Mouse (Mus musculus): ENCODE data around the gene Adgrg2. TPM values are rescaled to one million over a fixed set of nuclear protein-coding genes. Genes with fewer than 3 reads are reported as not detected.

Adgrg2 gene
- total and polyA plus RNA-seq, 2 experiments from 2014 or later = 1.8 to 2.7 TPM

DNA sequence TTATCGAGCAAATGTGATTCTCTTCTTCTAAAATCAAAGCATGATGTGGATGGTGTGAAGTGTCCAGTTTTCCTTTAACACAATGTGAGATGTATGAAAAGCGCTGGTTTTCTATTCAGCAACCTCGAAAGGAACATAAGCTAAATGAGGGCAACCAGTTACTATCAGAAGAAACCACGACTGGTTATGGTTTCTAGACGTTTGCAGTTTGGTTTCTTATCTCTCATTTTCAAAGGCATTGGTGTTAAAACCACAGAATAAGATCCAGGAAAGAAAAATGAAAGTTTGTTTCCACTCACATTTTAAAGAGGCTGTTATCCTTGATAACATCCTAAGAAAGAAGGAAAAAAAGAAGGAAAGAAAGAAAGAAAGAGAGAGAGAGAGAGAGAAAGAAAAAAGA lies 106.0 kb downstream of the Adgrg2 start:
- ATAC-seq (no peak), DNase-seq (ENCODE audit: low spot score) (no peak)
- H3K4me1 ChIP-seq (ENCODE audit: insufficient read depth, low read length) = no peaks in the 10 kb centered on the region
- no peak overlapping the region for H3K4me3 ChIP-seq (ENCODE audit: low read length)
- no peaks in the 10 kb centered on the region for H3K27me3 ChIP-seq (ENCODE audit: insufficient read depth, low read length)
- H3K36me3 ChIP-seq (ENCODE audit: insufficient read depth, low read length) = no peaks in the 10 kb centered on the region
- H3K9ac ChIP-seq (replicated peaks; ENCODE audit: low read length) = no peak overlapping the region
- no peak overlapping the region for H3K27ac ChIP-seq
- H3K9me3 ChIP-seq (ENCODE audit: low read length) = no peaks in the 10 kb centered on the region
- WGBS = 74% methylated on average over 5 of the region's 5 CpGs
- H3K4me2 ChIP-seq (ENCODE audit: low read depth, low read length) = no peak overlapping the region
- no peak for TF ChIP-seq CTCF (IDR thresholded peaks at IDR 0.05; ENCODE audit: low read depth)

DNA sequence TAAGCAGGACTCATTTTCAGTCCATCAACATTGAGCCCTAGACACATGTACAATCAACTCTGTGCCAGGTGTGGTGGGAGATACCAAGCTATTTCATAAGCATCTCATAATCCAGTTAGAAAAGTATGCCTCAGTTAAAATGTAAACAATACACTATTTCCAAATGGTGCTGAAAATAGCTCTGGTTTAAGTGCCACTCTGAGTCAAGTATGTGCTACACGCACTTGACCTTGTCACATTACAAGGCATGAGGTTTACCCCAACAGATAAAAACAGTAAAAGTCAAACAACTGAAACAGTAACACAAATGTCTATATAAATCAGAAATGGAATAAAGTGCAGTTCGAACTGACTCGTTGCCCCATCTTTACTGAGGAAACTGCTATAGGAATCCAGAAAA lies 110.6 kb downstream of the Adgrg2 start:
- Histone ChIP-seq H3K27ac (no peak overlapping the region), H3K4me2 (ENCODE audit: low read depth, low read length) (no peak overlapping the region), H3K27me3 (ENCODE audit: insufficient read depth, low read length) (no peaks in the 10 kb centered on the region), H3K36me3 (ENCODE audit: insufficient read depth, low read length) (no peaks in the 10 kb centered on the region), H3K4me1 (ENCODE audit: insufficient read depth, low read length) (no peaks in the 10 kb centered on the region), H3K4me3 (ENCODE audit: low read length) (no peak overlapping the region), H3K9ac (replicated peaks; ENCODE audit: low read length) (no peak overlapping the region), H3K9me3 (ENCODE audit: low read length) (no peaks in the 10 kb centered on the region)
- DNase-seq (ENCODE audit: low spot score) (no peak), ATAC-seq (no peak)
- no peak for TF ChIP-seq CTCF (IDR thresholded peaks at IDR 0.05; ENCODE audit: low read depth)
- WGBS = 88% methylated on average over 3 of the region's 3 CpGs

DNA sequence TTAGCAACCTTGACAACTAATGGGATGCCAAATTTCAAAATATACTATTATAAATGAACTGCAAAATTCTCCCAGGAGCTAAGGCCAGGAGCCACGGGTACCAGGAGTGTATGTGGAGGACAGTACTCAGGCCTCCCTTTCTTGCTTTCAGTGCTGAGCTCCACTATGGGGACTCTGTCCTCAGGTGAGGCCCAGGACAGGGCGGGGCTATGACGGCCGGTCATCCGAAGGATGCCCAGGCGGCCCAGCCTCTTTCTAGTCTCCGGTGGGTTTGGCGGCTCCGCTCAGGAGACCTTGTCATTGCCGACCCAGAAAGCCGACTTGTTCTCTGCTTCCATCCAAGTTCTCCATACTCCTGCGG lies 111.2 kb downstream of the Adgrg2 start:
- H3K4me1 ChIP-seq (ENCODE audit: insufficient read depth, low read length) = no peaks in the 10 kb centered on the region

DNA sequence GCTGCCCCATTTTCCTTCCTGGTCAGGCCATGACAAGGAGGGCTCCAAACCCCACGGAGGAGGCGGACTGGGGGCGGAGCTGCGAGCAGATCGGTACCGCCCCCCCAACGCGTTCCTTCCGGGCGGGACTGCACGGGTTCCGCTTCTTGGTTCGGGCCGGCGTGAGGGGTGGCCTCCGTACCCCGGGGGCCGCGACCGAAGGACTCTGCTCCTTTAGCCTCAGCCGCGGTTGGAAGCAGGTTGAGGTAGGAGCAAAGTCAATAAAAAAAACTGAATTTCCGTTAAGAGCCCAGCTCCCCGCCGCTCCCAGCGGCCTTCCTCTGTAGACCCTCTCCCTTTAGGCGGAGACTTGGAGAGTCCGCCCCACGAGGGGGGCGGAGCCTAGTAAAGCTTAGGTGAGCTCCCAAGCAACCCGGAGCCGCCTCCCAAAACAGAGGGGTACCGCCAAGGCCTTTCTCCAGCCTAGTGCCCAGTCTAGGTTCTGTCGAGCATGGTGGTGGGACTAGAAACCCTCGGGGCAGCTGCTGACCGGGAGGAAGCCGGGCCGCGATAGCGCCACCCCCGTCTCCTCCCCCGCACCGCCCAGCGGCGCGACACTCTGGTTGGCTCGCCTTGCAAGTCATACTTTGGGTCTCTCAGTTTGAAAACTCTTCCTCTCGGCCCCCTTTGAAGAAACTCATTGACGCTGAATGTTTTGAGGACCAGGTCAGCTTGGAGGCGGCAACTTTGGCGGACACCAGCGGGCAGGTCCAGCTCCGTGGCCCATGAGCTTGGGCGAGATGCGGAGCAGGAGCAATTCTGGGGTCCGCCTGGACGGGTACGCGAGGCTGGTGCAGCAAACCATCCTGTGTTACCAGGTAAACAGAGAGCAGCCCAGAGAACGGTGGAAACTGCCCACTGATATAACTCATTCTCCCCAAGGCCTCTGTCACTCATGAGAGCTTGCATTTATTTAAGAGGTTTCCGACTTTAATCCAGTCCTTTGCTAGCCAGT lies 111.9 kb downstream of the Adgrg2 start, which contains the start of gene Phka2:
TSS of gene Phka2 (plus strand) at position 119 of the 994 bp plus-strand sequence.
- H3K27ac ChIP-seq = peak within 1 kb of the TSS; percentile 78
- H3K4me2 ChIP-seq (ENCODE audit: low read depth, low read length) = peak within 1 kb of the TSS; percentile 61
- 0 out of 2 replicates have a peak, but pooled peaks have one; percentile 26 for TF ChIP-seq CTCF (IDR thresholded peaks at IDR 0.05; ENCODE audit: low read depth)
- ATAC-seq = peak; percentile 99
- WGBS = 27% methylated on average over 60 of the region's 61 CpGs
- H3K27me3 ChIP-seq (ENCODE audit: insufficient read depth, low read length) = no peaks in the 10 kb centered on the region
- no peaks in the 10 kb centered on the region for H3K4me1 ChIP-seq (ENCODE audit: insufficient read depth, low read length)
- peak; percentile 85 for DNase-seq (ENCODE audit: low spot score)
- no peaks in the 10 kb centered on the region for H3K36me3 ChIP-seq (ENCODE audit: insufficient read depth, low read length)
- H3K4me3 ChIP-seq (ENCODE audit: low read length) = peak within 1 kb of the TSS; percentile 57
- H3K9me3 ChIP-seq (ENCODE audit: low read length) = no peaks in the 10 kb centered on the region
- H3K9ac ChIP-seq (replicated peaks; ENCODE audit: low read length) = peak within 1 kb of the TSS; percentile 61

More for the DNA sequence above, 111.2 kb downstream of the Adgrg2 start:
- WGBS = 28% methylated on average over 12 of the region's 12 CpGs
- Histone ChIP-seq H3K27me3 (ENCODE audit: insufficient read depth, low read length) (no peaks in the 10 kb centered on the region), H3K36me3 (ENCODE audit: insufficient read depth, low read length) (no peaks in the 10 kb centered on the region), H3K4me3 (ENCODE audit: low read length) (peak overlapping the region; percentile 57), H3K4me2 (ENCODE audit: low read depth, low read length) (peak overlapping the region; percentile 61), H3K9me3 (ENCODE audit: low read length) (no peaks in the 10 kb centered on the region), H3K27ac (peak overlapping the region; percentile 78; the same call in 1 of the 2 replicates), H3K9ac (replicated peaks; ENCODE audit: low read length) (peak overlapping the region; percentile 61)
- no peak for TF ChIP-seq CTCF (IDR thresholded peaks at IDR 0.05; ENCODE audit: low read depth)
- ATAC-seq = peak; percentile 79
- DNase-seq (ENCODE audit: low spot score) = no peak

DNA sequence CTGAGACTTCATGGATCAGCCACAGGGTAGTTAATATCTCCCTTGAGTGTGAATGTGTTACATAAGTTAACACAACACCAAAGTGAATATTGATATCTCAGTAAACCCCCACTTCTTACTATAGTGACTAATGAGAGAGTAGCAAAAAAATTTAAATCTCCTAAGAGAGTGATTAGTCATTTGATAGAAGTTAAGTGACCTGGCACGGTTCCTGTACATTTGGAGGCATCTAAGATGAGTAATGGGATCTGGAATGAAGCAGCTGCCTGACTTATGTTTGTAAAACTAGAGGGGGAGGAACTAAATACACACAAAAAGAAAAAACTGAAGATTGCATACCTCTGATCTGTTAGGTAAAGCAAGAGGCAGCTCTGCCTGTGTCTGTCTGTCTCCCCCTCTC lies 118.6 kb downstream of the Adgrg2 start:
- H3K36me3 ChIP-seq (ENCODE audit: insufficient read depth, low read length) = no peaks in the 10 kb centered on the region
- H3K4me1 ChIP-seq (ENCODE audit: insufficient read depth, low read length) = no peaks in the 10 kb centered on the region
- no peak overlapping the region for H3K4me2 ChIP-seq (ENCODE audit: low read depth, low read length)
- no peaks in the 10 kb centered on the region for H3K9me3 ChIP-seq (ENCODE audit: low read length)
- 70% methylated on average over 1 of the region's 1 CpGs for WGBS
- H3K4me3 ChIP-seq (ENCODE audit: low read length) = no peak overlapping the region
- no peak overlapping the region for H3K9ac ChIP-seq (replicated peaks; ENCODE audit: low read length)
- no peak for ATAC-seq
- no peaks in the 10 kb centered on the region for H3K27me3 ChIP-seq (ENCODE audit: insufficient read depth, low read length)
- DNase-seq (ENCODE audit: low spot score) = no peak
- TF ChIP-seq CTCF (IDR thresholded peaks at IDR 0.05; ENCODE audit: low read depth) = no peak
- no peak overlapping the region for H3K27ac ChIP-seq

DNA sequence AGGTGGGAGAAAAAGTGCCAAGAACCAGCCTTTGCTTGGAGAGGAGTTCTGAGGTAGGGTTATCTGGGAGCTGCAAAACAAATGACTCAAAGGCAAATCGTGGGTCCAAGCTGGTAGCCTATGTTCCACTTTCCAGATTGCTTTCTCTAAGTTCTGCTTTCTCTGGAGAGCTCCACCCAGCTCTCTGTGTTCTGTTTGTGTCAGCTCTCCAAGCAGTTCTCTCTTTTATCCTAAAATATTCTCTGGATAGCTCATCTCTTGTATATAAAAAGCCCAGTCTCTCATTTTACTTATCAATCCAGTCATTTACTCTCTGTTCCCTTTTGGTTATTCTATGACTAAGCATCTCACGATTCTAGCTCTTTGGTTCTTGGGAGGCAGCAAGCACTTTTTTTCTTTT lies 119.7 kb downstream of the Adgrg2 start:
- 75% methylated on average over 2 of the region's 2 CpGs for WGBS
- H3K36me3 ChIP-seq (ENCODE audit: insufficient read depth, low read length) = no peaks in the 10 kb centered on the region
- ATAC-seq = no peak

DNA sequence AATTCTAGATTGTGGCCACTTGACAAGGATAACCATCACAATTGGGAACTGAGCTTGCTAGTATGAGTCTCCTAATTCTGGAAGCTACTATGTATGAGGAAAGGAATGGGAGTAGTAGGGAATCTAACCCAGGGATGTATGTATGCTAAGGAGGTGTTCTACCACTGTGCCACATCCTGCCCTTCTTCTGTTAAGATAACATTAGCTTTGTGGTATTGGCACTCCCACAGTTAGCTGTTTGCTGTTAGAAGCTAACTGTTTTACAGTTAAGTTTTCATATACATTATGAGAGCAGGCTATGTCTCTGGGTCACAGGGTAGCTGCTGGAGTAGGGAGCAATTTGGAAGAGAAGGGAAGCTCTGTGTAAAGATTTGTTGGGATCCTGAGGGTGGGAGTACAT lies 125.5 kb downstream of the Adgrg2 start:
- H3K9me3 ChIP-seq (ENCODE audit: low read length) = no peaks in the 10 kb centered on the region
- H3K4me3 ChIP-seq (ENCODE audit: low read length) = no peak overlapping the region
- H3K9ac ChIP-seq (replicated peaks; ENCODE audit: low read length) = no peak overlapping the region
- no peak for DNase-seq (ENCODE audit: low spot score)
- no peaks in the 10 kb centered on the region for H3K36me3 ChIP-seq (ENCODE audit: insufficient read depth, low read length)
- no peaks in the 10 kb centered on the region for H3K27me3 ChIP-seq (ENCODE audit: insufficient read depth, low read length)
- H3K4me1 ChIP-seq (ENCODE audit: insufficient read depth, low read length) = no peaks in the 10 kb centered on the region
- no peak overlapping the region for H3K4me2 ChIP-seq (ENCODE audit: low read depth, low read length)
- no peak for ATAC-seq
- no peak for TF ChIP-seq CTCF (IDR thresholded peaks at IDR 0.05; ENCODE audit: low read depth)
- H3K27ac ChIP-seq = no peak overlapping the region

More for the DNA sequence above, 119.7 kb downstream of the Adgrg2 start:
- DNase-seq (ENCODE audit: low spot score) = no peak
- Histone ChIP-seq H3K4me2 (ENCODE audit: low read depth, low read length) (no peak overlapping the region), H3K4me3 (ENCODE audit: low read length) (no peak overlapping the region), H3K9me3 (ENCODE audit: low read length) (no peaks in the 10 kb centered on the region), H3K4me1 (ENCODE audit: insufficient read depth, low read length) (no peaks in the 10 kb centered on the region), H3K9ac (replicated peaks; ENCODE audit: low read length) (no peak overlapping the region), H3K27ac (no peak overlapping the region), H3K27me3 (ENCODE audit: insufficient read depth, low read length) (no peaks in the 10 kb centered on the region)
- TF ChIP-seq CTCF (IDR thresholded peaks at IDR 0.05; ENCODE audit: low read depth) = no peak

All from hindbrain, postnatal 0 days (tissue).